Mouse (Mus musculus): ENCODE measurements at regions not wholly inside any gene's neighbourhood (a gene's known extent, or its start where the extent isn't known, plus 50 kb on each side); places are given as distances from the start of the nearest gene placed in this dataset.

- no peak for DNase-seq (ENCODE audit: low spot score)
Measured at GRCm38 (mm10) chr15:52954715-52955593, 929.8 kb upstream of the Gm7489 start.

DNA sequence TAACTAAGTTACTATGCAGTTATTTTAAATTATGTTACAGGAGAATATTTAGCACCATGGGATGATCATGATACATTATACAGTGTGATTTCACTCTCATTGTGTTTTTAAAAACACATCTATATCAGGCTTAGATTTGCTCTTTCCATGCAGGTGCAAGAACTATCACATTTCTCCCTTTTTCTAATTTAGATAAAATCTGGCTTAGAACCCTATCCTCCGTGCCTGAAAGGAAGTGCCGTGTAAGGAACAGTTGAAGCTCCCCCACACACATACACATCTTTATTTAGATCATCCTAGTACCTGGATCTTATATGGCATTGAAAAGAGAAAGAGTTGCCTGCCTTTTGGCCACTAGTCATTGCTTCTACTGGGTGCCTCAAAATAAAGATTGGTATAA lies 925.0 kb upstream of the Gm7489 start:
- no peak for DNase-seq (ENCODE audit: low spot score)

GRCm38 (mm10) chr15:52961491-52961890 lies 923.2 kb upstream of the Gm7489 start:
- no peak for DNase-seq (ENCODE audit: low spot score)

DNA sequence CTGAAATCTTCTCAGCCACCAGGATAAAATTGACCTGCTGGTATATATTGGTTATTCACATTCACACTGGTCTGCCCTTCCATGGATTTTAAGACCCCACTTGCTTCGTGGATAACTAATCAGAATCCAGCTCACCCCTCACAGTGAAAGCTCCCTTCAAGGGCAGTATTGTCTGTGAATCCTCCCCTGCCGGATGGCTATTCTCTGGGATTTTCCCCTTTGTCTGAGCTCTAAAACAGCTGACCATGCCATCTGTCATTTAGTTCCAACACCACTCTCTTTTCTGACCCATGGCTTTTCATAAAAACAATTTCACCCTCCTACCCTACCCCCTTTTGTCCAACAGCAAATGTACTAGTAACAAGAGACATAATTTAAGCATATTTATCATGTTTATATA lies 920.8 kb upstream of the Gm7489 start:
- peak; percentile 56 for DNase-seq (ENCODE audit: low spot score)

DNA sequence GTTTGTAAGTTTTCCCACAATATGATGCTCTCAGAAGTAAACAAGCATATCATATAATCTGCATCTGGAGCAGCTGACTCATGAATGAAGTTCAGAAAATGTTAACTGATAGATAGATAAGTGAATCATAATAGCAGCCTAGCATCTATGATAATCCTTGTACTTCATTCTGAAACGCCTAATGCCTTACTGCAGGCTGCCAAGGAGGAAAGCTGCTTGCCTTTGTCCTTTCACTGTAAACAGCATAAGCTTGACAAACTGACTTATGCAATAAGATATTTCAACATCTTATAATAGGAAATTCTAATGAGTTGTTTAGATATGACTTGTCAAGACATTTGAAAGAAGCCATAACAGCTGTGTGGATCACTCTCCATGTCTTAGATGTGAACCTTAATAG lies 920.3 kb upstream of the Gm7489 start:
- DNase-seq (ENCODE audit: low spot score): no peak

DNA sequence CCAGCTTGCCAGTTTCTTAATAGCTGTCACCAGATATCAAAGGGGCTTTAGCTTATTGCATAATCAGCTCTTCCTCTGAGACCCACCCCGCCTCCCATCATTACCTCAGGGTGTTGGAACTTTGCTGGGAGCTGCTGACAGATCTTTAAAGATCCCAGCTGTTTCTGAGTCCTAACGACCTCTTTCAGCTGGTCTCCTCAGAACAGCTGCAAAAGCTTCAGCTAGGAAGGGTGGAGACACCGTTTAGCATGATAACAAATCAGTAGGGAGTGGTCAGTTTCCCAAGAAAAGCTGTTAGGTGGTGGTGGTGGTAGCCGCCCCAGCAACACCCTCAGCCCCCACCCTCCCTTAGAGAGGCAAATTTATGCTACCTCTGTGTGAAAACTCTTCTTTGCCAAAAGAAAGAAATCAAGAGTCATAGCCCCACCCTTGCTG lies 916.9 kb upstream of the Gm7489 start:
- peak; percentile 35 for DNase-seq (ENCODE audit: low spot score)

DNA sequence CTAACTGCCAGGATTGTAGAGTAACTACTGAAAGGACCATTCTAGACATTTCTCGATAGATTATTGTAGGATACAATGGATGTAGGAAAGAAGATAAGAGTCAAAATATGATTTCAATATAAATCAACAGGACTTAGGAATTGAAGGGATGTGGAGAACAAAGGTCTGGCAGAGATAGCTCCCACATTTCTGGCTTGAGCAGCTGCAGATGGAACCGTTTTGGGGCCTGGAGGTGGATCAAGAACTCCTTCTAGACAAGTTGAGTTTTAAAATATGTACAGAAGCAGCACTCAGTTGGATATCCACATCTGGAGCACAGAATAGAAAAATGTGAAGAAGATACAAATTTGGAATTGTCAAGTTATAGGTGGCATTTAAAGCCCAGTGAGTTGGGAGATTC lies 901.9 kb upstream of the Gm7489 start:
- DNase-seq (ENCODE audit: low spot score): no peak

DNA sequence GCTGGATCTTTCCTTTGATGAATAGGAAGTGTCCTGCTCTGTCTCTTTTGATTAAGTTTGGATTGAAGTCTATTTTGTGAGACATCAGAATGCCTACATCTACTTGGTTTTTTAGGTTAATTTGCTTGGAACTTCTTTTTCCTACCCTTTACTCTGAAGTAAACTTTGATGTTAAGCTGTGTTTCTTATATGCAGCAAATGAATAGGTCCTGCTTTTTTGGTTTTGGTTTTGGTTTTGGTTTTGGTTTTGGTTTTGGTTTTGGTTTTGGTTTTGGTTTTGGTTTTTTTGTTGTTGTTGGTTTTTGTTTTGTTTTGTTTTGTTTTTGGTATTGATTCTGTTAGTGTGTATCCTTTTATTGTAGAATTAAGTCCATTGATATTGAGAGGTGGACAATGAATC lies 894.1 kb upstream of the Gm7489 start:
- DNase-seq (ENCODE audit: low spot score): no peak

DNA sequence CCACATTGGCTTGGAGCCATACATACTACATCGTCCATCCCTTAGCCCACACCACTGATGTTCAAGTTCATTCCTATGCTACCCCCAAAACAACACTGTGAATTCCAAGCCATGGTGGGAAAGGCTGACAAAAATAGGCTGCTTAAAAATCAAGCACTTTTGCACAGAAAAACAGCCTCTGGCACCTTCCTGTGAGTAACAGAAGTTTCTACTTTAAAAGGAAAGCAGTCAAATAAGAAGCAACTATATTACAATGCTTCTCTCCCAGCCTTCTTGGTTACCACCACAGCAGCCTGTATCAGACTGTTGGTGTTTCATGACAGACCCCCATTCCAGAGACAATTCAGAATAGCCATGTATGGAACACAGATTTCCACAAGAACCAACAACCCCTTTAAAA lies 890.4 kb upstream of the Gm7489 start:
- no peak for DNase-seq (ENCODE audit: low spot score)

DNA sequence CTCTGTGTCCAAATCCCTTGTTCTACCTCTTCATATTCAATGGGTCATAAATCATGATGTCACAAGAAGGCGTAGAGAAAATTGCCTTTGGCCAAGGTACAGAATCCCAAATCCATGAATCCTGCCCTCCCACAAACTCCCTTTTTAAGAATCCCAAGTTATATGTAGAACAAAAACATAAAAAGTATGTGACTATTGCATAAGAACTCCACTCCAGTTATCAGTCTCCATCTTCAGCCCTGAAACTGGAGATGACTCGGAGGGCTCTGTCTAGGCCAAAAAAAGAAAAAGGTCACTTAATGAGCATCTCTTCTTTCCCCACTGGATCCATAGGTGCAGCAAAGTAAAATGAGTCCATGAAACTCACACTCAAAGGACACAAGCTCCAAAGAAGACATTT lies 885.5 kb upstream of the Gm7489 start:
- DNase-seq (ENCODE audit: low spot score): no peak

- no peak for DNase-seq (ENCODE audit: low spot score)
Measured at GRCm38 (mm10) chr15:52999776-53000175, 884.9 kb upstream of the Gm7489 start.

DNA sequence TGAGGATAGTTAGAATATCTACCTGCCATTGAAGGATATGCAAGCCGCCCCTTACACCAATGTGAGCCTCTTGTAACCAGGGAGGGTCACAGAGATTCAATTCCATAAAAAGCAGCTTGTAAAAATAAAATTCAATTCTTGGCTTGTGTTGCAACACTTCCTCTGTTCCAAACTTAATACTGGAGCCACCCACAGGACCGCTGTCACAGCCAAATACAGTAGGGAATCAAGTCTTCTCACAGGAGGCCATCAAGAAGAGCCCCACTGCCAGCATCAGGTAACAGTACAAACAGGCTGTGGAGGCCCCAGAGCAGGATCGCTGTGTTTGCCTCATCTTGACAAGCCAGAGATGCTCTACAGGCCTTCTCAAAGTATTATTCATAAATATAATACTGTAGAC lies 883.3 kb upstream of the Gm7489 start:
- no peak for DNase-seq (ENCODE audit: low spot score)

- DNase-seq (ENCODE audit: low spot score): no peak
Measured at GRCm38 (mm10) chr15:53001964-53002363, 882.7 kb upstream of the Gm7489 start.

- no peak for DNase-seq (ENCODE audit: low spot score)
Measured at GRCm38 (mm10) chr15:53004078-53004477, 880.6 kb upstream of the Gm7489 start.

DNA sequence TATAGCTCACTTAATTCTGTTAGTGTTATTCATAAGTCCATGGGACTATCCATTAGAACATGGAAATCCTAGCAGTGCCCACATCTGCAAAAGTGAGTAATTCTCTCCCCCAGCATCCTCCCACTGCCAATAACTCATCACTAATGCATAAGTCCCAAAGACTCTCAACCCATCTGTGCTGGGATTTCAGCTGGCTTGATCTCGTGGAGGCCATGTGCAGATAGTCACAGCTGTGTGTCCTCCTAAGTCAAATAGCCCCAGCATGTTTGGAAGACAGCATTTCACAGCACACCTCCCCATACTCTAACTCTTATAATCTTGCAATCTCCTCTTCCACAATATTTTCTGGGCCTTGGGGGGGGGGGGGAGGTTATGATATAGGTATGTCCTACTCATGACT lies 877.9 kb upstream of the Gm7489 start:
- DNase-seq (ENCODE audit: low spot score): no peak

GRCm38 (mm10) chr15:53009337-53009736 lies 875.4 kb upstream of the Gm7489 start:
- DNase-seq (ENCODE audit: low spot score): no peak
